Mouse (Mus musculus): ENCODE measurements around the gene Dll1. TPM values are rescaled to one million over a fixed set of nuclear protein-coding genes. Genes with fewer than 3 reads are reported as not detected.
A peak's percentile ranks its signal among the peaks of the same experiment; 100 is the strongest.

Dll1 gene
- 13.9 and 14.7 TPM in 2 replicates for polyA plus RNA-seq (2012; rRNA removed)

- peak in 1 of 2 experiments; percentile 38 for DNase-seq (ENCODE audit: extremely low spot score in 1 of 2, low spot score in 1 of 2)
Measured at GRCm38 (mm10) chr17:15376494-15377181, at the start of gene Dll1. TSS of gene Dll1 (minus strand) at chr17:15376872.

GRCm38 (mm10) chr17:15425931-15426330 is 49.3 kb upstream of the Dll1 start:
- DNase-seq (ENCODE audit: extremely low spot score in 1 of 2, low spot score in 1 of 2) = no peak

- peak; percentile 85 to 89 for DNase-seq (ENCODE audit: extremely low spot score in 1 of 2, low spot score in 1 of 2)
Measured at GRCm38 (mm10) chr17:15423080-15423765, 46.6 kb upstream of the Dll1 start.

DNA sequence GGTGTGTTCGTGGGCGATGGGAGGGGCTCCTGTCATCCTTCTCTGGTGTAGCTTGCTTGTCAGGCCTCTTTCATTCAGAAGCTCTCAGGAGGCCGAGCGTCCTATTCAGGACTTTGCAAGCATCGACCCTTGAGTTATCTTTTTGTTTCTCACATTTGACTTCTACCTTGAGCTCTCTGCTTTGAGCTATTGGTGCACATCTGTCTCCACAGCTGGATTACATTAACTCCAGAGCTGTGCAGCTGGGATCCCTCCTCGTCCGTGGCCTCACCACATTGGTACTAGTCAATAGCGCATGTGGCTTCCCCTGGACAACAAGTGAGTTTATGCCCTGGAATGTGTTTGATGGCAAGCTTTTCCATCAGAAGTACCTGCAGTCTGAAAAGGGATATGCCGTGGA is 46.0 kb upstream of the Dll1 start:
- DNase-seq (ENCODE audit: extremely low spot score in 1 of 2, low spot score in 1 of 2) = no peak

GRCm38 (mm10) chr17:15421446-15421845 is 44.8 kb upstream of the Dll1 start:
- DNase-seq (ENCODE audit: extremely low spot score in 1 of 2, low spot score in 1 of 2) = no peak

DNA sequence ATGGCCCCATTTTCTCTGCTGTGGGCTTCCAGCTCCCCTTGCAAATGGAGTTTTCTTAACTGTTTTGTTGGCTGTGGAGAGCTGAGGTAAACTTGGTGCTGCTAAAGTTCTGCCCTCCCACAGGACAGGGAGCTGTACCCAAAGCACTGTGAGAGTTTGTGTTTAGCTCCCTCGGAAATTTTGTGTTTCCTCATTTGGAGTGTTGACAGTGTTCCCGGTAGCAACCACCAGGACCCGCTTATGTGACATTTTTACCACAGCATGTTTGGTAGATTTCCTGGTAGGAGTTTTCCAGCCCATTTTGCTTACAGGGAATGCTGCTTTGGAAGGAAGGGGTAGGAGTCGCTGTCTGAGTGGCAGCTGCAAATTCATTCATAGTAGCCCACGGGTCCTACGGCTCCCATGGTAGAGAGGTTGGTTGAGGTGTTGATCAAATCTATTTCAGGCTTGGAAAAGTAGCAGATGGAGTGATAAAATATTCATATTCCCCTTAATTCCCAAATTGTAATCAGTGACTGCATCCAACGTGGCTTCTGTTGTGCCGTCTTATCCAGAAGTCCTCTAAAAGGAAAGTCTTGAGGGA is 43.4 kb upstream of the Dll1 start:
- DNase-seq (ENCODE audit: extremely low spot score in 1 of 2, low spot score in 1 of 2) = peak; percentile 28 to 51

- DNase-seq (ENCODE audit: extremely low spot score in 1 of 2, low spot score in 1 of 2) = no peak
Measured at GRCm38 (mm10) chr17:15419534-15419933, 42.9 kb upstream of the Dll1 start.

- DNase-seq (ENCODE audit: extremely low spot score in 1 of 2, low spot score in 1 of 2) = no peak
Measured at GRCm38 (mm10) chr17:15416596-15417215, 40.0 kb upstream of the Dll1 start.

GRCm38 (mm10) chr17:15410861-15411260 is 34.2 kb upstream of the Dll1 start:
- DNase-seq (ENCODE audit: extremely low spot score in 1 of 2, low spot score in 1 of 2) = no peak

DNA sequence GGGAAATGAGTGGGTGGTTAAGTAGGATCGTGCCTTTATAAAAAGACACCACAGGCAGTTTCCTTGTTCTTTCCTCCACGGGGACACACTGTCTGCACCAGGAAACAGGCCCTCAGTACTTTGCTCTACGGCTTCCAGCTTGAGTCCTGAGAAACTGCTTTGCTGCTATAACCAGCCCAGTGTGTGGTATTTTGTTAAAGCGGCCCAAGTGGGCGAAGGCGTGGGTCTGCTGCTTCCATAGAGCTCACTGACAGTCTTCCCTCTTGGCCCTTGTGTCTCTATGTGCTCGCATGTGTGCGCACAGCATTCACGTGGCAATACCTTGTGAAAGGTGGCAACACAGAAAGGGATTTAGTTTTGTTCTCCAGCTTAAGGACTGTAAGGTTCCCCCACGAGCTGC is 32.6 kb upstream of the Dll1 start:
- DNase-seq (ENCODE audit: extremely low spot score in 1 of 2, low spot score in 1 of 2) = peak; percentile 23 to 48

DNA sequence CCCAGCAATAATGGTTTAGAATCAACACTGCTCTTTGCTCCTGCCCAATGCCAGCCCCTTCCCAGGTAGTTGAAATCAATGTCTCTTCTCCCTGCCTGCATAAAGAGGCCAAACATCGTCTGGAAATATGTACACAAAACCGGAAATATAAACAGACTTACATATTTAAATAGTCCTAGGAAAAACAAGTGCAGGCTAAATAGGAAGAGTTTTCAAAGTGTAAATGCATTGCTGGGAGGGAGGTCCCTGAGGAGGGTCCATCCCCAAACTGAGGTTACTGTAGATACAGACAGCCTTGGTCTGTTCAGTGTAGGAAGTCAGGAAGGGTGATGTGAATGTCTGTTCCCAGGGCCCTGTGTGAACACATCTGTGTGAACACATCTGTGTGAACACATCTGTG is 29.9 kb upstream of the Dll1 start:
- no peak for DNase-seq (ENCODE audit: extremely low spot score in 1 of 2, low spot score in 1 of 2)

- DNase-seq (ENCODE audit: extremely low spot score in 1 of 2, low spot score in 1 of 2) = no peak
Measured at GRCm38 (mm10) chr17:15401716-15402115, 25.0 kb upstream of the Dll1 start.

GRCm38 (mm10) chr17:15395997-15396675 is 19.5 kb upstream of the Dll1 start, which contains the start of gene Fam120b:
TSS of gene Fam120b (plus strand) at chr17:15396202.
- DNase-seq (ENCODE audit: extremely low spot score in 1 of 2, low spot score in 1 of 2) = peak; percentile 96 to 97

- DNase-seq (ENCODE audit: extremely low spot score in 1 of 2, low spot score in 1 of 2) = no peak
Measured at GRCm38 (mm10) chr17:15389356-15389755, 12.7 kb upstream of the Dll1 start.

GRCm38 (mm10) chr17:15388892-15389291 is 12.2 kb upstream of the Dll1 start:
- no peak for DNase-seq (ENCODE audit: extremely low spot score in 1 of 2, low spot score in 1 of 2)

- no peak for DNase-seq (ENCODE audit: extremely low spot score in 1 of 2, low spot score in 1 of 2)
Measured at GRCm38 (mm10) chr17:15383360-15383759, 6.7 kb upstream of the Dll1 start.

DNA sequence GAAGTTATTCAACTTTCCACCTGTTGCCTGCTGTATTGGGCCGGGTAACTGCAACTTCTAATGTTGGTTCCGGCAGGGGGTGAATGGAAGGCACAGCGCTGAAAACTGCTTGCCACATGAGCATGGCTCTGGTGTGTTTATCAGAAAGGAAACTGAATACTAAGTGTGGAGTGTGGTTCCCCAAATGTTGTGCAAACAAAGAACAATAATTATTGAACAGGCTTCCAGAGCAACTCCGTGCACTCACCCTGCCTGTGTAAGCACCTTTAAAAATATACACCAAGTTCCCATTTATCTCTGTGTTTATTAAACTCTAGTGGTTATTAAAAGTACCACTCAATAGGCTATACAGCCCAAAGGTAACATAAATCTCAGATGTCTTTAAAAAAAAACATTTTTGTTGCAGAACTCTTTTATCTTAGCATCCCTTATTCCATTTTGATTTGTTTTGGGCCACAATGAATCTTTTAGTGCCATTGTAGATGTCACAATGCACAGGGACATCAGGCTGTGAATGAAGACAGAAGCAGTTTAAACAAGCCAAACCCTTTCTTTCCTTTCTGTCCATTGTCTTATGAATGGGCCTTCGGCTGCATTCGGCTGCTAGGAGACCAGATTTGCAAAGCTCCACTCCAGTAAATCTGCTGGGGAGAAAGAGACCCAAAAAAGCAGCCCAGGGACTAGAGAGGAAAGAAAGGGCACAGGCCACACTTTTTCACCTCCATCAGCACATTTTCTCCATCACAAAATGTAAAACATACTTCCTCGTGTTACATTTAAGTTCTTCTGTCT is 5.4 kb upstream of the Dll1 start:
- DNase-seq (ENCODE audit: extremely low spot score in 1 of 2, low spot score in 1 of 2) = no peak

GRCm38 (mm10) chr17:15381092-15381860 is 4.6 kb upstream of the Dll1 start:
- DNase-seq (ENCODE audit: extremely low spot score in 1 of 2, low spot score in 1 of 2) = no peak

- peak in 1 of 2 experiments; percentile 53 for DNase-seq (ENCODE audit: extremely low spot score in 1 of 2, low spot score in 1 of 2)
Measured at GRCm38 (mm10) chr17:15380641-15381051, 4.0 kb upstream of the Dll1 start.

Measured in frontal cortex, adult 2 months (tissue).